Mouse (Mus musculus): ENCODE results near the gene Synpo2. TPM values are rescaled to one million over a fixed set of nuclear protein-coding genes. Genes with fewer than 3 reads are reported as not detected.
A peak's percentile ranks its signal among the peaks of the same experiment; 100 is the strongest.

Gene Synpo2
- polyA plus RNA-seq, 1 experiment from 2014 or later = 23.7 TPM

- Histone ChIP-seq H3K4me3 (no peak overlapping the region), H3K36me3 (peaks cover 39% of the 10 kb centered on the region), H3K4me2 (no peak overlapping the region), H3K27me3 (replicated peaks) (no peaks in the 10 kb centered on the region), H3K9ac (no peak overlapping the region), H3K27ac (ENCODE audit: poor library complexity, severe bottlenecking) (no peak overlapping the region), H3K4me1 (replicated peaks) (peaks cover 44% of the 10 kb centered on the region), H3K9me3 (replicated peaks) (no peaks in the 10 kb centered on the region)
- ATAC-seq (ENCODE audit: insufficient number of reproducible peaks, low FRiP score) = no peak
- 75% methylated on average over 10 of the region's 10 CpGs for WGBS
Measured at GRCm38 (mm10) chr3:123111071-123111711, 124.8 kb downstream of the Synpo2 start.

- Histone ChIP-seq H3K9me3 (replicated peaks) (no peaks in the 10 kb centered on the region), H3K27me3 (replicated peaks) (no peaks in the 10 kb centered on the region), H3K4me1 (replicated peaks) (peaks cover 42% of the 10 kb centered on the region), H3K4me3 (no peak overlapping the region), H3K27ac (ENCODE audit: poor library complexity, severe bottlenecking) (peak overlapping the region; percentile 72), H3K4me2 (peak overlapping the region; percentile 19; the same call in 1 of the 2 replicates), H3K36me3 (peaks cover 23% of the 10 kb centered on the region), H3K9ac (no peak overlapping the region)
- no peak for ATAC-seq (ENCODE audit: insufficient number of reproducible peaks, low FRiP score)
- WGBS = 45% methylated on average over 14 of the region's 14 CpGs
Measured at GRCm38 (mm10) chr3:123107830-123108549, 128.0 kb downstream of the Synpo2 start.

GRCm38 (mm10) chr3:123104325-123104724, 131.6 kb downstream of the Synpo2 start:
- 74% methylated on average over 6 of the region's 6 CpGs for WGBS
- Histone ChIP-seq H3K9ac (no peak overlapping the region), H3K9me3 (replicated peaks) (no peaks in the 10 kb centered on the region), H3K4me3 (no peak overlapping the region), H3K27ac (ENCODE audit: poor library complexity, severe bottlenecking) (no peak overlapping the region), H3K36me3 (no peaks in the 10 kb centered on the region), H3K4me2 (no peak overlapping the region), H3K4me1 (replicated peaks) (peaks cover 22% of the 10 kb centered on the region), H3K27me3 (replicated peaks) (no peaks in the 10 kb centered on the region)
- ATAC-seq (ENCODE audit: insufficient number of reproducible peaks, low FRiP score) = no peak

- 23% methylated on average over 13 of the region's 13 CpGs for WGBS
- Histone ChIP-seq H3K27me3 (replicated peaks) (no peaks in the 10 kb centered on the region), H3K4me2 (no peak overlapping the region), H3K4me3 (no peak overlapping the region), H3K9me3 (replicated peaks) (no peaks in the 10 kb centered on the region), H3K27ac (ENCODE audit: poor library complexity, severe bottlenecking) (no peak overlapping the region), H3K4me1 (replicated peaks) (peaks cover 15% of the 10 kb centered on the region), H3K9ac (no peak overlapping the region), H3K36me3 (no peaks in the 10 kb centered on the region)
- ATAC-seq (ENCODE audit: insufficient number of reproducible peaks, low FRiP score) = peak; percentile 51; the same call in 1 of the 2 replicates
Measured at GRCm38 (mm10) chr3:123103151-123103860, 132.6 kb downstream of the Synpo2 start.

GRCm38 (mm10) chr3:123101761-123102160, 134.2 kb downstream of the Synpo2 start:
- no peaks in the 10 kb centered on the region for H3K36me3 ChIP-seq
- no peak overlapping the region for H3K9ac ChIP-seq
- no peaks in the 10 kb centered on the region for H3K4me1 ChIP-seq (replicated peaks)
- H3K27ac ChIP-seq (ENCODE audit: poor library complexity, severe bottlenecking) = no peak overlapping the region
- H3K27me3 ChIP-seq (replicated peaks) = no peaks in the 10 kb centered on the region
- ATAC-seq (ENCODE audit: insufficient number of reproducible peaks, low FRiP score) = no peak
- no peak overlapping the region for H3K4me2 ChIP-seq
- 86% methylated on average over 2 of the region's 2 CpGs for WGBS
- H3K4me3 ChIP-seq = no peak overlapping the region
- no peaks in the 10 kb centered on the region for H3K9me3 ChIP-seq (replicated peaks)

- WGBS = 85% methylated on average over 2 of the region's 2 CpGs
- ATAC-seq (ENCODE audit: insufficient number of reproducible peaks, low FRiP score) = no peak
- Histone ChIP-seq H3K9ac (no peak overlapping the region), H3K27me3 (replicated peaks) (no peaks in the 10 kb centered on the region), H3K36me3 (no peaks in the 10 kb centered on the region), H3K4me1 (replicated peaks) (peaks cover 21% of the 10 kb centered on the region), H3K4me3 (no peak overlapping the region), H3K27ac (ENCODE audit: poor library complexity, severe bottlenecking) (no peak overlapping the region), H3K9me3 (replicated peaks) (no peaks in the 10 kb centered on the region), H3K4me2 (no peak overlapping the region)
Measured at GRCm38 (mm10) chr3:123095111-123095510, 140.8 kb downstream of the Synpo2 start.

- Histone ChIP-seq H3K9me3 (replicated peaks) (no peaks in the 10 kb centered on the region), H3K36me3 (no peaks in the 10 kb centered on the region), H3K27ac (ENCODE audit: poor library complexity, severe bottlenecking) (peak overlapping the region; percentile 64), H3K4me2 (peak overlapping the region; percentile 10; the same call in 1 of the 2 replicates), H3K27me3 (replicated peaks) (no peaks in the 10 kb centered on the region), H3K4me1 (replicated peaks) (peaks cover 21% of the 10 kb centered on the region), H3K4me3 (no peak overlapping the region), H3K9ac (no peak overlapping the region)
- no peak for ATAC-seq (ENCODE audit: insufficient number of reproducible peaks, low FRiP score)
- 67% methylated on average over 11 of the region's 11 CpGs for WGBS
Measured at GRCm38 (mm10) chr3:123093640-123094361, 142.1 kb downstream of the Synpo2 start.

GRCm38 (mm10) chr3:123092913-123093639, 142.9 kb downstream of the Synpo2 start:
- H3K4me3 ChIP-seq = no peak overlapping the region
- no peaks in the 10 kb centered on the region for H3K36me3 ChIP-seq
- H3K27me3 ChIP-seq (replicated peaks) = no peaks in the 10 kb centered on the region
- peaks cover 21% of the 10 kb centered on the region for H3K4me1 ChIP-seq (replicated peaks)
- H3K4me2 ChIP-seq = peak overlapping the region; percentile 10; the same call in 1 of the 2 replicates
- no peaks in the 10 kb centered on the region for H3K9me3 ChIP-seq (replicated peaks)
- 31% methylated on average over 12 of the region's 12 CpGs for WGBS
- H3K9ac ChIP-seq = no peak overlapping the region
- H3K27ac ChIP-seq (ENCODE audit: poor library complexity, severe bottlenecking) = peak overlapping the region; percentile 88
- ATAC-seq (ENCODE audit: insufficient number of reproducible peaks, low FRiP score) = peak; percentile 36; the same call in 1 of the 2 replicates

GRCm38 (mm10) chr3:123092442-123092841, 143.5 kb downstream of the Synpo2 start:
- Histone ChIP-seq H3K27me3 (replicated peaks) (no peaks in the 10 kb centered on the region), H3K27ac (ENCODE audit: poor library complexity, severe bottlenecking) (peak overlapping the region; percentile 88), H3K9ac (no peak overlapping the region), H3K36me3 (no peaks in the 10 kb centered on the region), H3K9me3 (replicated peaks) (no peaks in the 10 kb centered on the region), H3K4me1 (replicated peaks) (peaks cover 21% of the 10 kb centered on the region), H3K4me2 (peak overlapping the region; percentile 31; the same call in 1 of the 2 replicates), H3K4me3 (no peak overlapping the region)
- ATAC-seq (ENCODE audit: insufficient number of reproducible peaks, low FRiP score) = peak; percentile 74
- 15% methylated on average over 6 of the region's 6 CpGs for WGBS

GRCm38 (mm10) chr3:123089297-123090020, 146.5 kb downstream of the Synpo2 start:
- H3K9ac ChIP-seq = no peak overlapping the region
- no peaks in the 10 kb centered on the region for H3K27me3 ChIP-seq (replicated peaks)
- peaks cover 21% of the 10 kb centered on the region for H3K4me1 ChIP-seq (replicated peaks)
- H3K36me3 ChIP-seq = no peaks in the 10 kb centered on the region
- no peaks in the 10 kb centered on the region for H3K9me3 ChIP-seq (replicated peaks)
- H3K4me3 ChIP-seq = no peak overlapping the region
- H3K27ac ChIP-seq (ENCODE audit: poor library complexity, severe bottlenecking) = no peak overlapping the region
- WGBS = 66% methylated on average over 11 of the region's 11 CpGs
- no peak for ATAC-seq (ENCODE audit: insufficient number of reproducible peaks, low FRiP score)
- no peak overlapping the region for H3K4me2 ChIP-seq

All from heart, embryonic 12.5 days (tissue).